Mouse (Mus musculus) central nervous system, embryonic 18 days (tissue): ENCODE results near the gene Sox6. TPM values are rescaled to one million over a fixed set of nuclear protein-coding genes. Genes with fewer than 3 reads are reported as not detected.

Source experiments
- polyA plus RNA-seq: library from polyadenylated mRNA; depleted of rRNA; stranded (reverse); fragments of >200 nt; gene quantifications from 2 replicates; pipeline ENCODE4 v1.2.3, GENCODE M21; 2012; rRNA removed

Gene Sox6
- 11.9 and 13.2 TPM in 2 replicates for polyA plus RNA-seq

GRCm38 (mm10) chr7:116038511-116038910 lies at the start of gene Sox6:
Gene Sox6 (minus strand): TSS chr7:116038796.

GRCm38 (mm10) chr7:116084366-116084765 lies 45.8 kb upstream of the Sox6 start, which contains the start of gene Gm4353:
Gene Gm4353 (minus strand): TSS chr7:116084635.

GRCm38 (mm10) chr7:116039196-116039537 lies 571 bp upstream of the Sox6 start, which contains the start of gene 1110004F10Rik:
Gene 1110004F10Rik (plus strand): TSS chr7:116039397.

Other genes with a start within 250 kb of the Sox6 start
- 219 and 229 TPM in 2 replicates for gene 1110004F10Rik, start 601 bp upstream of the Sox6 start, polyA plus RNA-seq
- 0.65 and 1.3 TPM in 2 replicates for gene Gm4353, start 45.8 kb upstream of the Sox6 start, polyA plus RNA-seq